ENCODE assay signal across 9 mouse cellular contexts in genomic region chr4:149877202-149877601, GRCm38 (mm10).
DNase-seq lines count a peak whose midpoint lies in the region; ATAC-seq and TF ChIP-seq lines count a peak whose summit lies in the region.
"Had no signal": no experiment of that assay in that cellular context is flagged by ENCODE, and none has a peak within 500 bp of the region (broad histone marks: within the 10 kb centered on the region; RNA-seq: fewer than 3 reads in every experiment).

No protein-coding gene starts in this region.

- 0 out of 2 replicates have a peak, but pooled peaks have one; percentile 11 for TF ChIP-seq CTCF in brain, embryonic 14.5 days (IDR thresholded peaks at IDR 0.05; ENCODE audit: borderline replicate concordance, extremely low read depth, insufficient read depth, insufficient read length)

- DNase-seq in heart, embryonic 10.5 days (ENCODE audit: low spot score), result no peak
- DNase-seq in heart, adult 11 months, result no peak
- DNase-seq in brain, embryonic 14.5 days (ENCODE audit: low read depth), result no peak
- no peak for DNase-seq in hindbrain, embryonic 14.5 days (ENCODE audit: low spot score)
- peak; percentile 33 for DNase-seq in neural tube, embryonic 10.5 days (ENCODE audit: extremely low spot score, low spot score)
- no peak for DNase-seq in liver, embryonic 11.5 days (ENCODE audit: low spot score)
- DNase-seq in cerebellum, postnatal 25 days, result no peak

- no peak for ATAC-seq in hindbrain, embryonic 14.5 days (ENCODE audit: low FRiP score)
- ATAC-seq in liver, embryonic 11.5 days (replicated peaks; ENCODE audit: low FRiP score), result no peak
- ATAC-seq in erythroblast, adult 5-6 weeks (replicated peaks; ENCODE audit: low FRiP score, poor library complexity, severe bottlenecking), result no peak

- WGBS in heart, embryonic 10.5 days, result 64% methylated on average over 3 of the region's 3 CpGs
- 56% methylated on average over 3 of the region's 3 CpGs for WGBS in hindbrain, embryonic 14.5 days
- 60% methylated on average over 3 of the region's 3 CpGs for WGBS in liver, embryonic 11.5 days

- H3K4me3 ChIP-seq in heart, embryonic 10.5 days, result no peak overlapping the region
- no peak overlapping the region for H3K4me3 ChIP-seq in hindbrain, embryonic 14.5 days (replicated peaks; ENCODE audit: low read length)
- H3K4me3 ChIP-seq in liver, embryonic 11.5 days (ENCODE audit: low read depth, low read length), result no peak overlapping the region
- H3K4me3 ChIP-seq: liver, embryonic 15.5 days had no signal

- no peak for TF ChIP-seq POLR2A in brain, embryonic 14.5 days (IDR thresholded peaks at IDR 0.05; ENCODE audit: borderline replicate concordance, extremely low read depth, insufficient read depth, insufficient read length, poor library complexity, severe bottlenecking)

- no peak overlapping the region for H3K4me2 ChIP-seq in hindbrain, embryonic 14.5 days (replicated peaks)
- no peak overlapping the region for H3K4me2 ChIP-seq in liver, embryonic 11.5 days
- H3K4me2 ChIP-seq: liver, embryonic 15.5 days had no signal

- H3K27me3 ChIP-seq in heart, embryonic 10.5 days (ENCODE audit: insufficient read depth, poor library complexity, severe bottlenecking), result peaks cover 37% of the 10 kb centered on the region
- H3K27me3 ChIP-seq in hindbrain, embryonic 14.5 days (ENCODE audit: control insufficient read depth, insufficient read depth, low read length), result no peaks in the 10 kb centered on the region
- peaks cover 10% of the 10 kb centered on the region for H3K27me3 ChIP-seq in liver, embryonic 11.5 days (replicated peaks; ENCODE audit: control insufficient read depth, insufficient read depth, low read length)

- peaks cover 55% of the 10 kb centered on the region for H3K4me1 ChIP-seq in heart, embryonic 10.5 days
- H3K4me1 ChIP-seq in hindbrain, embryonic 14.5 days (replicated peaks; ENCODE audit: control insufficient read depth, insufficient read depth, low read length), result peaks cover 26% of the 10 kb centered on the region
- no peaks in the 10 kb centered on the region; the same call in 1 of the 2 replicates for H3K4me1 ChIP-seq in liver, embryonic 11.5 days (replicated peaks; ENCODE audit: control insufficient read depth, insufficient read depth, low read length)
- H3K4me1 ChIP-seq: liver, embryonic 15.5 days had no signal

- peak overlapping the region; percentile 71; the same call in 1 of the 2 replicates for H3K27ac ChIP-seq in heart, embryonic 10.5 days
- peak overlapping the region; percentile 26; the same call in 1 of the 2 replicates for H3K27ac ChIP-seq in hindbrain, embryonic 14.5 days
- H3K27ac ChIP-seq in liver, embryonic 11.5 days (ENCODE audit: low read depth, low read length), result no peak overlapping the region
- H3K27ac ChIP-seq: liver, embryonic 15.5 days had no signal

- no peaks in the 10 kb centered on the region for H3K9me3 ChIP-seq in heart, embryonic 10.5 days
- no peaks in the 10 kb centered on the region for H3K9me3 ChIP-seq in hindbrain, embryonic 14.5 days (ENCODE audit: control insufficient read depth, low read length)
- H3K9me3 ChIP-seq in liver, embryonic 11.5 days (ENCODE audit: control insufficient read depth, low read length), result no peaks in the 10 kb centered on the region
- H3K9me3 ChIP-seq: liver, embryonic 15.5 days had no signal

- H3K9ac ChIP-seq in hindbrain, embryonic 14.5 days, result no peak overlapping the region
- H3K9ac ChIP-seq in liver, embryonic 11.5 days (ENCODE audit: low read depth, low read length), result no peak overlapping the region
- H3K9ac ChIP-seq: liver, embryonic 15.5 days had no signal

- no peaks in the 10 kb centered on the region for H3K36me3 ChIP-seq in heart, embryonic 10.5 days
- no peaks in the 10 kb centered on the region for H3K36me3 ChIP-seq in hindbrain, embryonic 14.5 days (replicated peaks; ENCODE audit: control insufficient read depth, insufficient read depth)
- no peaks in the 10 kb centered on the region for H3K36me3 ChIP-seq in liver, embryonic 11.5 days (ENCODE audit: control insufficient read depth, insufficient read depth, low read length)
- H3K36me3 ChIP-seq: liver, embryonic 15.5 days had no signal
